Mouse (Mus musculus) megakaryocyte progenitor cell, adult 5-6 weeks (primary cell): Measurements from ENCODE around the gene Ovca2. TPM values are rescaled to one million over a fixed set of nuclear protein-coding genes. Genes with fewer than 3 reads are reported as not detected.

ENCODE experiments used
- ATAC-seq: replicated peaks from 2 replicates; pipeline ENCODE4 v1.8.0; 2016; ENCODE audit warnings: mild to moderate bottlenecking, moderate TSS enrichment, inconsistent platforms; ENCODE audit not compliant: poor library complexity
- total RNA-seq, 2 experiments: library from RNA; stranded (forward) in 1 of 2; stranded (reverse) in 1 of 2; fragments of 157-497, 149-512 nt in 1 of 2; fragments of 200-1000 nt in 1 of 2; gene quantifications; 2 replicates each; pipeline versions ENCODE4 v1.2.3 to v1.2.4; 2015 to 2017

The Ovca2 gene
- total RNA-seq, 2 experiments from 2014 or later, result 16.5 to 26.3 TPM

- no peak for ATAC-seq
These were observed 46.4 kb downstream of the Ovca2 start for GRCm38 (mm10) chr11:75132278-75132677.

GRCm38 (mm10) chr11:75131300-75131699 lies 47.3 kb downstream of the Ovca2 start:
- peak; percentile 84 for ATAC-seq

GRCm38 (mm10) chr11:75129481-75129880 lies 49.2 kb downstream of the Ovca2 start:
- ATAC-seq, result no peak

- no peak for ATAC-seq
These were observed 52.3 kb downstream of the Ovca2 start for GRCm38 (mm10) chr11:75126384-75126783.

Other genes with a start within 250 kb of the Ovca2 start
- 0.02 TPM in 1 of 2 replicates, not detected in the other for gene Hic1, start 9.3 kb downstream of the Ovca2 start, total RNA-seq (2015)
- not detected in 2 replicates for gene Hic1, start 9.3 kb downstream of the Ovca2 start, total RNA-seq (2017)
- gene Dph1, start 12.4 kb upstream of the Ovca2 start, total RNA-seq (2015), result 3.3 and 7.4 TPM in 2 replicates
- 9.2 and 9.5 TPM in 2 replicates for gene Dph1, start 12.4 kb upstream of the Ovca2 start, total RNA-seq (2017)
- 0.49 and 1.1 TPM in 2 replicates for gene Rtn4rl1, start 14.9 kb upstream of the Ovca2 start, total RNA-seq (2015)
- gene Rtn4rl1, start 14.9 kb upstream of the Ovca2 start, total RNA-seq (2017), result 0.20 and 0.42 TPM in 2 replicates
- 50.1 and 53.0 TPM in 2 replicates for gene Rpa1, start 169.5 kb upstream of the Ovca2 start, total RNA-seq (2015)
- 176 and 178 TPM in 2 replicates for gene Rpa1, start 169.5 kb upstream of the Ovca2 start, total RNA-seq (2017)
- gene Smyd4, start 169.6 kb upstream of the Ovca2 start, total RNA-seq (2015), result 2.2 and 5.1 TPM in 2 replicates
- gene Smyd4, start 169.6 kb upstream of the Ovca2 start, total RNA-seq (2017), result 13.9 and 21.9 TPM in 2 replicates
- 99.9 and 117 TPM in 2 replicates for gene Serpinf1, start 243.9 kb upstream of the Ovca2 start, total RNA-seq (2015)
- gene Serpinf1, start 243.9 kb upstream of the Ovca2 start, total RNA-seq (2017), result 70.7 and 92.3 TPM in 2 replicates